Mouse (Mus musculus): ENCODE measurements around the gene Rrbp1. TPM values are rescaled to one million over a fixed set of nuclear protein-coding genes. Genes with fewer than 3 reads are reported as not detected.

The Rrbp1 gene
- polyA plus RNA-seq, 1 experiment from 2014 or later = 86.8 TPM

DNA sequence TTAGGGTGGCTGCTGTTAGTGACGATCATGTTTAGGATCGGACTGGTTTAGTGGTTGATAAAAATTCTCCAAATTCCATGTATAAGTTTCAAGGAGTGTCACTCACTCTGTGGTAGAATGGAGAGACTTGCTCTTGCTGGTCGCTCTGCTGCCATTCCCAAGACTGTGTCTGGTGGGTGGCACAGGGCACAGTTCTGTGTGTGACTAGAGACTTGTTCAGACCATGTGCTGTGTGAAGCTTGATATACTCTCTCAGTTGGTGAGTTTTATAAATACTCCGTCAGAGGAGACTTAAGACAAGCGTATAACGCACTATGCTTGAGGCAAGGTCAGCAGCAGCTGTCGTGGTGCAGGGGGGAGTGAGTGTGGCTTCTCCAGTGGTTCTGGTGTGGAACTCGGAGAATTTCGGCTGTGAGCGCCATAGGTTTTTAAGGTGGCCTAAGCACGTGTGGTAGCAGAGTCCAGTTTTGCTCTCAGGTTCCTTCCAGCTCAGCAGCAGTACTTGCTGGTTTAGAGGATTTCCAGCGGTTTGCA lies 78.7 kb downstream of the Rrbp1 start:
- no peak overlapping the region for H3K27ac ChIP-seq
- ATAC-seq (ENCODE audit: borderline replicate concordance, extremely low read depth, low FRiP score, low TSS enrichment) = no peak

DNA sequence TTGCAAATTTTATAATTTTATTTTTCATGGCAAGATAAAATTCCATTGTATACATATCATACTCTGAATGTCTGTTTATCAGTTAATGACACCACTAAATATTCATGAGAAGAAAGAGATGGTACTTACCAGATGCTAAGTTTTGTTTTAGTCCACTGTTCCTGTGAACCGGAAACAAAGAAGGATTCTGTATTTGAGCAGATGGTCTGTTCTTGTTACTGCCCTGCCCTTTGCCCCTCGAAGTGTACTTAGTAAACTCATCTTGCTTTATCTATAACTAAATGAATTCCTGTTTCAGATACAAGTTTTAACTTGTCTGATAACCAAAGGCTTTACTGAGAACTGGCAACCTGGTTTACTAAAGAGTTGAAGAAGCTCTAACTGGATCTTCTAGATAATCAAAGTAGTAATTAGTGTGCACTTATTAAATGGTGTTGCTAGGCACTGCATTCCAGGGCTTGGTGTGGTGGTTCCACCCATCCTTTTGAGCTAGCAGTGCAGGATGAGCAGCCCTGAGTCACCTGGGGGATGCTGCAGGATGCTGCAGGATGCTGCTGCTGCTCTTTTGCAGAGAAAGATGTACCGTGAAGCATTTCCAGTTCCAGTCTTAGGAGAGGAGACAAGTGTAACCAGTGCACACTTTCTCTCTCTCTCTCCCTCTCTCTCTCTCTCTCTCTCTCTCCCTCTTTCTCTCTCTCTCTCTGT lies 81.3 kb downstream of the Rrbp1 start:
- no peaks in the 10 kb centered on the region for H3K27me3 ChIP-seq
- no peaks in the 10 kb centered on the region for H3K36me3 ChIP-seq
- ATAC-seq (ENCODE audit: borderline replicate concordance, extremely low read depth, low FRiP score, low TSS enrichment) = no peak
- no peaks in the 10 kb centered on the region for H3K9me3 ChIP-seq
- no peak overlapping the region for H3K27ac ChIP-seq
- 45% methylated on average over 3 of the region's 3 CpGs for WGBS
- H3K4me1 ChIP-seq = peaks cover 16% of the 10 kb centered on the region; the same call in 1 of the 2 replicates
- H3K9ac ChIP-seq = no peak overlapping the region
- no peak overlapping the region for H3K4me2 ChIP-seq
- H3K4me3 ChIP-seq = no peak overlapping the region

More for the DNA sequence above, 78.7 kb downstream of the Rrbp1 start:
- H3K27me3 ChIP-seq = no peaks in the 10 kb centered on the region
- H3K4me3 ChIP-seq = no peak overlapping the region
- peaks cover 16% of the 10 kb centered on the region; the same call in 1 of the 2 replicates for H3K4me1 ChIP-seq
- 67% methylated on average over 12 of the region's 12 CpGs for WGBS
- H3K9ac ChIP-seq = no peak overlapping the region
- no peak overlapping the region for H3K4me2 ChIP-seq
- no peaks in the 10 kb centered on the region for H3K9me3 ChIP-seq
- no peaks in the 10 kb centered on the region for H3K36me3 ChIP-seq

GRCm38 (mm10) chr2:143925826-143926225 lies 85.2 kb downstream of the Rrbp1 start:
- no peak overlapping the region for H3K27ac ChIP-seq
- no peaks in the 10 kb centered on the region for H3K36me3 ChIP-seq
- no peak overlapping the region for H3K9ac ChIP-seq
- no peak overlapping the region for H3K4me3 ChIP-seq
- H3K4me1 ChIP-seq = peaks cover 15% of the 10 kb centered on the region; the same call in 1 of the 2 replicates
- no peaks in the 10 kb centered on the region for H3K9me3 ChIP-seq
- no peak for ATAC-seq (ENCODE audit: borderline replicate concordance, extremely low read depth, low FRiP score, low TSS enrichment)
- WGBS = 89% methylated on average over 6 of the region's 6 CpGs
- no peaks in the 10 kb centered on the region for H3K27me3 ChIP-seq
- H3K4me2 ChIP-seq = no peak overlapping the region

GRCm38 (mm10) chr2:143924085-143924484 lies 87.0 kb downstream of the Rrbp1 start:
- H3K9ac ChIP-seq = no peak overlapping the region

GRCm38 (mm10) chr2:143918831-143919502 lies 92.1 kb downstream of the Rrbp1 start:
- no peaks in the 10 kb centered on the region for H3K36me3 ChIP-seq
- ATAC-seq (ENCODE audit: borderline replicate concordance, extremely low read depth, low FRiP score, low TSS enrichment) = no peak
- no peak overlapping the region for H3K4me3 ChIP-seq
- no peak overlapping the region for H3K9ac ChIP-seq
- no peaks in the 10 kb centered on the region for H3K9me3 ChIP-seq
- H3K27ac ChIP-seq = no peak overlapping the region
- peaks cover 38% of the 10 kb centered on the region for H3K4me1 ChIP-seq
- 41% methylated on average over 4 of the region's 4 CpGs for WGBS
- no peaks in the 10 kb centered on the region for H3K27me3 ChIP-seq
- H3K4me2 ChIP-seq = no peak overlapping the region; the same call in 1 of the 2 replicates

More at GRCm38 (mm10) chr2:143924085-143924484, 87.0 kb downstream of the Rrbp1 start:
- H3K4me3 ChIP-seq = no peak overlapping the region
- no peak overlapping the region for H3K4me2 ChIP-seq
- H3K27ac ChIP-seq = no peak overlapping the region
- 30% methylated on average over 7 of the region's 7 CpGs for WGBS
- H3K9me3 ChIP-seq = no peaks in the 10 kb centered on the region
- no peaks in the 10 kb centered on the region for H3K27me3 ChIP-seq
- peaks cover 20% of the 10 kb centered on the region for H3K4me1 ChIP-seq
- H3K36me3 ChIP-seq = no peaks in the 10 kb centered on the region
- no peak for ATAC-seq (ENCODE audit: borderline replicate concordance, extremely low read depth, low FRiP score, low TSS enrichment)

DNA sequence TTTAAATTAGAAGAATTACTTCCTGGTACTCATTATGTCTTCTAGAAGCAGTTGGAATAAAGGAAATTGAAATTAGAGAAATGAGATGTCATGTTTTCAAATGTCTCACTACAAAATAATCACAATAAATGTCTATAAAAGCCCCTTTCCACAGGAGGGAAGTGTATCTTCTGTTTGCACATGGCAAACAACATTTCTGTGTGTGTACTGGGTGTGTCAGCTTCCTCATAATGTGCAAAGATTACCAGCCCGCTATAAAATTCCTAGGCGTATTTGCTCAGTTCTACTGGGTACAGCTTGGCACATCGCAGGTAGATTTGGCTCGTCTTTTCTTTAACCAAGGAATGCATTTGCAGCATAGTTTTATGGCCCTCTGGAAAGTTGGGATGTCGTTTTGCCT lies 93.4 kb downstream of the Rrbp1 start:
- peak overlapping the region; percentile 51 for H3K27ac ChIP-seq
- whole genome bisulfite sequencing = 55% methylated on average over 5 of the region's 5 CpGs

GRCm38 (mm10) chr2:143916229-143916628 lies 94.8 kb downstream of the Rrbp1 start:
- Histone ChIP-seq H3K4me3 (peak overlapping the region; percentile 66), H3K4me2 (peak overlapping the region; percentile 65), H3K4me1 (peaks cover 32% of the 10 kb centered on the region), H3K36me3 (no peaks in the 10 kb centered on the region), H3K9me3 (no peaks in the 10 kb centered on the region), H3K27ac (peak overlapping the region; percentile 97), H3K9ac (peak overlapping the region; percentile 70), H3K27me3 (no peaks in the 10 kb centered on the region)
- 3% methylated on average over 5 of the region's 5 CpGs for WGBS
- no peak for ATAC-seq (ENCODE audit: borderline replicate concordance, extremely low read depth, low FRiP score, low TSS enrichment)

More for the DNA sequence above, 93.4 kb downstream of the Rrbp1 start:
- Histone ChIP-seq H3K27me3 (no peaks in the 10 kb centered on the region), H3K4me2 (peak overlapping the region; percentile 65), H3K36me3 (no peaks in the 10 kb centered on the region), H3K9me3 (no peaks in the 10 kb centered on the region), H3K9ac (no peak overlapping the region), H3K4me1 (peaks cover 32% of the 10 kb centered on the region), H3K4me3 (peak overlapping the region; percentile 66)
- ATAC-seq (ENCODE audit: borderline replicate concordance, extremely low read depth, low FRiP score, low TSS enrichment) = no peak

GRCm38 (mm10) chr2:143915600-143916135 lies 95.4 kb downstream of the Rrbp1 start:
- Histone ChIP-seq H3K4me2 (peak overlapping the region; percentile 65), H3K27ac (peak overlapping the region; percentile 97), H3K9ac (peak overlapping the region; percentile 70), H3K27me3 (no peaks in the 10 kb centered on the region), H3K4me1 (peaks cover 32% of the 10 kb centered on the region), H3K4me3 (peak overlapping the region; percentile 66), H3K9me3 (no peaks in the 10 kb centered on the region), H3K36me3 (no peaks in the 10 kb centered on the region)
- peak; percentile 20; the same call in 1 of the 2 replicates for ATAC-seq (ENCODE audit: borderline replicate concordance, extremely low read depth, low FRiP score, low TSS enrichment)
- 0% methylated on average over 32 of the region's 32 CpGs for WGBS

GRCm38 (mm10) chr2:143914760-143915599 lies 96.1 kb downstream of the Rrbp1 start, which contains the start of gene Dstn:
Gene Dstn, plus strand, starts transcription at chr2:143915320.
- ATAC-seq (ENCODE audit: borderline replicate concordance, extremely low read depth, low FRiP score, low TSS enrichment) = peak; percentile 99
- Histone ChIP-seq H3K36me3 (no peaks in the 10 kb centered on the region), H3K27me3 (no peaks in the 10 kb centered on the region), H3K4me3 (peak within 1 kb of the TSS; percentile 66), H3K27ac (peak within 1 kb of the TSS; percentile 97), H3K9me3 (no peaks in the 10 kb centered on the region), H3K9ac (peak within 1 kb of the TSS; percentile 70), H3K4me2 (peak within 1 kb of the TSS; percentile 65), H3K4me1 (peaks cover 31% of the 10 kb centered on the region)
- under 1% methylated on average over 71 of the region's 71 CpGs for WGBS

DNA sequence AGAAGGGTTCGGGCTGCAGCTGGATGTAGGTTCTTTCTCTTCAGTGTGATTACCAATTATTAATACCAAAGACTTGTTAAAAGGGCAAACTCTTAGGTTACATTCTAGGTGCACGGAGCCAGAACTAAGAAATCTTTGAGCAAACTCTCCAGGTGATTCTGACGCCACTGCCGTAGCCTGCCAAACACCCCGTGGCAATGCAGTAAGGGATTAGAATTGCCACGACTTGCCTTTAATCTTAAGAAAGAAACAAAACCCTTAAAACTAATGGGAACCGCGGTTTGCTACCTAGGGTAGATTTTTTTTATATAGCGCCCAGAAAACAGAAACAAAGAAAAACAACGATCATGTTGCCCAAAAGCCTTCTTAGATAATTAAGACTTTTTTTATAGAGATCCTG lies 96.8 kb downstream of the Rrbp1 start:
- Histone ChIP-seq H3K4me2 (peak overlapping the region; percentile 65), H3K36me3 (no peaks in the 10 kb centered on the region), H3K27me3 (no peaks in the 10 kb centered on the region), H3K27ac (peak overlapping the region; percentile 97), H3K9ac (peak overlapping the region; percentile 56), H3K4me1 (peaks cover 23% of the 10 kb centered on the region), H3K4me3 (peak overlapping the region; percentile 66), H3K9me3 (no peaks in the 10 kb centered on the region)
- WGBS = 4% methylated on average over 10 of the region's 10 CpGs
- ATAC-seq (ENCODE audit: borderline replicate concordance, extremely low read depth, low FRiP score, low TSS enrichment) = no peak

DNA sequence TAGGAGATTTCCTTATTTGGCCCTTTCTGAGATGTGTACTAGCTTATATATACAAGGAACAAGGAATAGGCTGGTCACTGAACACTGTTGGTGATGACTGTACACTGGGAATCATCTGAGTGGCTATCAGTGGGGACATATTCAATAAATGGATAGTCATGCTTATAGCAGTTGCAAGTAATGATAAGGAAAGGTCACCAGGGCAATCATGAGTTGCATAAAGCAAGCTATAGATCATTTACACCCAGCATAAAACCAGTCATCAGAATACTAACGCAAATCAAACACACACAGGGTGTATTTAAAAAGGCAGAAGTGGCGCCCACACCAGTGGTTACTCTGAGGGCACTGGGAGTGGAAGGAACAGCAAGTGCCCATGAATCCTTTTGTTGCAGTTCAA lies 98.9 kb downstream of the Rrbp1 start:
- Histone ChIP-seq H3K9me3 (no peaks in the 10 kb centered on the region), H3K27ac (no peak overlapping the region), H3K9ac (no peak overlapping the region), H3K4me3 (no peak overlapping the region), H3K27me3 (no peaks in the 10 kb centered on the region), H3K36me3 (no peaks in the 10 kb centered on the region), H3K4me1 (peaks cover 6% of the 10 kb centered on the region; the same call in 1 of the 2 replicates), H3K4me2 (no peak overlapping the region)
- 85% methylated on average over 2 of the region's 2 CpGs for WGBS
- ATAC-seq (ENCODE audit: borderline replicate concordance, extremely low read depth, low FRiP score, low TSS enrichment) = no peak
